Mouse (Mus musculus) kidney, embryonic 16.5 days (tissue): ENCODE results near the gene Pgr. TPM values are rescaled to one million over a fixed set of nuclear protein-coding genes. Genes with fewer than 3 reads are reported as not detected.

Experiments
- polyA plus RNA-seq: library from polyadenylated mRNA; unstranded; fragments of >200 nt; fragmentation: Nextera tagmentation; extraction: Ambion mirVana; gene quantifications from 2 replicates; pipeline ENCODE4 v1.2.1, GENCODE M21; 2015

Gene Pgr
- polyA plus RNA-seq, 1 experiment from 2014 or later: 1.3 TPM

Other genes with a start within 250 kb of the Pgr start
- 0.13 and 0.25 TPM in 2 replicates for gene Gm16485, start 72.0 kb downstream of the Pgr start, polyA plus RNA-seq